Mouse (Mus musculus): ENCODE results near the gene Nuak1. TPM values are rescaled to one million over a fixed set of nuclear protein-coding genes. Genes with fewer than 3 reads are reported as not detected.

The Nuak1 gene
- total and polyA plus RNA-seq, 2 experiments from 2014 or later, result 2.7 to 37.9 TPM

- Histone ChIP-seq H3K4me2 (ENCODE audit: low read depth, low read length, poor library complexity, severe bottlenecking) (no peak overlapping the region), H3K36me3 (ENCODE audit: insufficient read depth, low read length) (no peaks in the 10 kb centered on the region), H3K4me3 (ENCODE audit: low read depth, low read length) (no peak overlapping the region), H3K9ac (replicated peaks; ENCODE audit: low read length, poor library complexity, severe bottlenecking) (no peak overlapping the region), H3K27me3 (ENCODE audit: insufficient read depth, low read length) (no peaks in the 10 kb centered on the region), H3K27ac (ENCODE audit: low read depth, low read length) (no peak overlapping the region), H3K9me3 (ENCODE audit: low read length) (no peaks in the 10 kb centered on the region), H3K4me1 (ENCODE audit: insufficient read depth, low read length) (peaks cover 14% of the 10 kb centered on the region; the same call in 1 of the 2 replicates)
- TF ChIP-seq CTCF (IDR thresholded peaks at IDR 0.05), result no peak
- ATAC-seq (ENCODE audit: low FRiP score) (no peak), DNase-seq (ENCODE audit: low spot score) (peak; percentile 48)
- 43% methylated on average over 7 of the region's 7 CpGs for WGBS
Measured at GRCm38 (mm10) chr10:84400037-84400681, 40.2 kb downstream of the Nuak1 start.

- no peak overlapping the region for H3K27ac ChIP-seq (ENCODE audit: low read depth, low read length)
- no peak overlapping the region for H3K4me2 ChIP-seq (ENCODE audit: low read depth, low read length, poor library complexity, severe bottlenecking)
- H3K9ac ChIP-seq (replicated peaks; ENCODE audit: low read length, poor library complexity, severe bottlenecking), result no peak overlapping the region
- no peak for ATAC-seq (ENCODE audit: low FRiP score)
- no peak for DNase-seq (ENCODE audit: low spot score)
- no peak for TF ChIP-seq CTCF (IDR thresholded peaks at IDR 0.05)
- WGBS, result 84% methylated on average over 4 of the region's 4 CpGs
- H3K4me1 ChIP-seq (ENCODE audit: insufficient read depth, low read length), result peaks cover 24% of the 10 kb centered on the region; the same call in 1 of the 2 replicates
- H3K4me3 ChIP-seq (ENCODE audit: low read depth, low read length), result no peak overlapping the region
- no peaks in the 10 kb centered on the region for H3K36me3 ChIP-seq (ENCODE audit: insufficient read depth, low read length)
- no peaks in the 10 kb centered on the region for H3K27me3 ChIP-seq (ENCODE audit: insufficient read depth, low read length)
- no peaks in the 10 kb centered on the region for H3K9me3 ChIP-seq (ENCODE audit: low read length)
Measured at GRCm38 (mm10) chr10:84397276-84397675, 43.1 kb downstream of the Nuak1 start.

DNA sequence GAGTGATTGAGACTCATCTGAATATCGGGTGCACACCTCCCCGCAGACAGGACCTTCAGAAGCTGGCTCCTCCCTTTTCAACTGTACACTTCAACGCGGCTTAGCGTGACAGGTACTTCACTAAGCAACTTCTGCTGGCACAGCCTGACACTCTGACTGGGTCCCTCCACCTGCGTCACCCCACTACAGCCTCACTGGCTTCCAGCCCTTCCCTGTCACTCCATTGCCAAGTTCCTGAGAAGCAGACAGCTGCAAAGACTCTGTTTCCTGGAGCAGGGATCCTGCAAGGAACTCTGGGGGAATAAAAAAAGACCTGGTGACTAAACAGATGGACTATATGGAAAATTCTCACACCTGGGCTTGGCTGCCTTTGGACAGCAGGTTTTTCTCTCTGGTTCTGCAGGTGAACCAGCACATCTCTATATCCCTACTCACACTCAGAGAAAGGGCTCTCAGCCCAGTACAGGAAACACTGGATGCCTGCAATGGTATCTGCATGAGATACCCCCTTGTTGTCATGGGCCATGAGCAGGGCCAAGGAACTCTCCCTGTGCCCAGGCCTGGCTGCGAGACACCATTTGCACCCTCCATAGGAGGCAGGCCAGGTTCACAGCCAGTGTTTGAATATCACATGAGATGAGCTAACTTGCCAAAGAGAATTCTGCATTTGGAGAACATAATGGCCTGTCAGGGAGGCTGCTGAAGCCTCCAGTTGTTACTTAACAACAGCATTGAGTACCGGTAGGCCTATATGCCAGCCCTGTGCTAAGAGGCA lies 44.3 kb downstream of the Nuak1 start:
- Histone ChIP-seq H3K27me3 (ENCODE audit: insufficient read depth, low read length) (no peaks in the 10 kb centered on the region), H3K4me2 (ENCODE audit: low read depth, low read length, poor library complexity, severe bottlenecking) (no peak overlapping the region), H3K4me1 (ENCODE audit: insufficient read depth, low read length) (peaks cover 25% of the 10 kb centered on the region; the same call in 1 of the 2 replicates), H3K36me3 (ENCODE audit: insufficient read depth, low read length) (no peaks in the 10 kb centered on the region), H3K9ac (replicated peaks; ENCODE audit: low read length, poor library complexity, severe bottlenecking) (no peak overlapping the region), H3K27ac (ENCODE audit: low read depth, low read length) (no peak overlapping the region), H3K9me3 (ENCODE audit: low read length) (no peaks in the 10 kb centered on the region), H3K4me3 (ENCODE audit: low read depth, low read length) (no peak overlapping the region)
- 88% methylated on average over 8 of the region's 8 CpGs for WGBS
- no peak for DNase-seq (ENCODE audit: low spot score)
- no peak for TF ChIP-seq CTCF (IDR thresholded peaks at IDR 0.05)
- no peak for ATAC-seq (ENCODE audit: low FRiP score)

GRCm38 (mm10) chr10:84395259-84395658 lies 45.1 kb downstream of the Nuak1 start:
- no peak for TF ChIP-seq CTCF (IDR thresholded peaks at IDR 0.05)
- Histone ChIP-seq H3K27me3 (ENCODE audit: insufficient read depth, low read length) (no peaks in the 10 kb centered on the region), H3K9me3 (ENCODE audit: low read length) (no peaks in the 10 kb centered on the region), H3K27ac (ENCODE audit: low read depth, low read length) (no peak overlapping the region), H3K4me3 (ENCODE audit: low read depth, low read length) (no peak overlapping the region), H3K4me1 (ENCODE audit: insufficient read depth, low read length) (peaks cover 18% of the 10 kb centered on the region; the same call in 1 of the 2 replicates), H3K36me3 (ENCODE audit: insufficient read depth, low read length) (0 out of 2 replicates have a peak, but pooled peaks cover 4% of the 10 kb centered on the region), H3K9ac (replicated peaks; ENCODE audit: low read length, poor library complexity, severe bottlenecking) (no peak overlapping the region), H3K4me2 (ENCODE audit: low read depth, low read length, poor library complexity, severe bottlenecking) (no peak overlapping the region)
- 95% methylated on average over 5 of the region's 5 CpGs for WGBS
- ATAC-seq (ENCODE audit: low FRiP score) (no peak), DNase-seq (ENCODE audit: low spot score) (no peak)

- 67% methylated on average over 12 of the region's 12 CpGs for WGBS
- no peaks in the 10 kb centered on the region for H3K27me3 ChIP-seq (ENCODE audit: insufficient read depth, low read length)
- no peaks in the 10 kb centered on the region for H3K9me3 ChIP-seq (ENCODE audit: low read length)
- H3K4me2 ChIP-seq (ENCODE audit: low read depth, low read length, poor library complexity, severe bottlenecking), result no peak overlapping the region
- DNase-seq (ENCODE audit: low spot score) (no peak), ATAC-seq (ENCODE audit: low FRiP score) (no peak)
- H3K36me3 ChIP-seq (ENCODE audit: insufficient read depth, low read length), result 0 out of 2 replicates have a peak, but pooled peaks cover 4% of the 10 kb centered on the region
- no peak overlapping the region for H3K4me3 ChIP-seq (ENCODE audit: low read depth, low read length)
- H3K9ac ChIP-seq (replicated peaks; ENCODE audit: low read length, poor library complexity, severe bottlenecking), result no peak overlapping the region
- H3K4me1 ChIP-seq (ENCODE audit: insufficient read depth, low read length), result peaks cover 14% of the 10 kb centered on the region; the same call in 1 of the 2 replicates
- TF ChIP-seq CTCF (IDR thresholded peaks at IDR 0.05), result no peak
- H3K27ac ChIP-seq (ENCODE audit: low read depth, low read length), result no peak overlapping the region
Measured at GRCm38 (mm10) chr10:84393881-84394280, 46.5 kb downstream of the Nuak1 start.

DNA sequence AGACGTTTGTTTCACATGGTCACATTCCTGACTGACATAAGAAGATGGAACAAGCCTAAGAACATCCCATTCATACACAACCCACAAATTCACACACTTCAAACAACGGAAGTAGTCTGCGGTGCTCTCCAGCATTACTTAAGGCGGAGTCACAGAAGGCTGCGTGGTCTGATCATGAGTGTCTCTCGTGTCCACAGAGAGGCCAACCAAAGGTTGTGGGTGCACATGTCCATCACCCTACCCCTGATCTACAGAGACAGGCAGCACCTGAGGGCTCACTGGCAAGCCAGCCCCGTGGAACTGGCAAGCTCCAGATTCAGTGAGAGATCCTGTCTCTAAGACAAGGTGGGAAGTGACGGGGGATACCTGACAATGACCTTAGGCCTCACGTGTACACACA lies 47.0 kb downstream of the Nuak1 start:
- no peak overlapping the region for H3K4me2 ChIP-seq (ENCODE audit: low read depth, low read length, poor library complexity, severe bottlenecking)
- no peak for DNase-seq (ENCODE audit: low spot score)
- no peak overlapping the region for H3K9ac ChIP-seq (replicated peaks; ENCODE audit: low read length, poor library complexity, severe bottlenecking)
- ATAC-seq (ENCODE audit: low FRiP score), result no peak
- H3K27me3 ChIP-seq (ENCODE audit: insufficient read depth, low read length), result no peaks in the 10 kb centered on the region
- no peak for TF ChIP-seq CTCF (IDR thresholded peaks at IDR 0.05)
- no peak overlapping the region for H3K4me3 ChIP-seq (ENCODE audit: low read depth, low read length)
- peaks cover 19% of the 10 kb centered on the region for H3K4me1 ChIP-seq (ENCODE audit: insufficient read depth, low read length)
- H3K9me3 ChIP-seq (ENCODE audit: low read length), result no peaks in the 10 kb centered on the region
- WGBS, result 78% methylated on average over 9 of the region's 9 CpGs
- H3K36me3 ChIP-seq (ENCODE audit: insufficient read depth, low read length), result 0 out of 2 replicates have a peak, but pooled peaks cover 4% of the 10 kb centered on the region
- H3K27ac ChIP-seq (ENCODE audit: low read depth, low read length), result no peak overlapping the region

Measured in midbrain, postnatal 0 days (tissue).